Mouse (Mus musculus): ENCODE data around the gene Tnnt3. TPM values are rescaled to one million over a fixed set of nuclear protein-coding genes. Genes with fewer than 3 reads are reported as not detected.

Tnnt3 gene
- polyA plus RNA-seq, 1 experiment from 2014 or later = 10.4 TPM

Other genes starting within 250 kb of the Tnnt3 start
- gene Gm2431, start 240.5 kb upstream of the Tnnt3 start, polyA plus RNA-seq (2016; fragmentation: Nextera tagmentation; extraction: Ambion mirVana) = not detected in 2 replicates
- not detected in 2 replicates for gene Gm4559, start 224.5 kb upstream of the Tnnt3 start, polyA plus RNA-seq (2016; fragmentation: Nextera tagmentation; extraction: Ambion mirVana)
- not detected in 2 replicates for gene Krtap5-1, start 201.7 kb upstream of the Tnnt3 start, polyA plus RNA-seq (2016; fragmentation: Nextera tagmentation; extraction: Ambion mirVana)
- 0.34 TPM in 1 of 2 replicates, not detected in the other for gene Krtap5-4, start 195.3 kb upstream of the Tnnt3 start, polyA plus RNA-seq (2016; fragmentation: Nextera tagmentation; extraction: Ambion mirVana)
- gene Ifitm10, start 125.1 kb upstream of the Tnnt3 start, polyA plus RNA-seq (2016; fragmentation: Nextera tagmentation; extraction: Ambion mirVana) = 7.7 and 12.5 TPM in 2 replicates
- gene Gm49369, start 116.2 kb upstream of the Tnnt3 start, polyA plus RNA-seq (2016; fragmentation: Nextera tagmentation; extraction: Ambion mirVana) = 0.55 and 0.92 TPM in 2 replicates
- gene Ctsd, start 110.8 kb upstream of the Tnnt3 start, polyA plus RNA-seq (2016; fragmentation: Nextera tagmentation; extraction: Ambion mirVana) = 293 and 402 TPM in 2 replicates
- 0.38 and 1.3 TPM in 2 replicates for gene Syt8, start 64.0 kb upstream of the Tnnt3 start, polyA plus RNA-seq (2016; fragmentation: Nextera tagmentation; extraction: Ambion mirVana)
- 51.9 and 56.4 TPM in 2 replicates for gene Tnni2, start 57.0 kb upstream of the Tnnt3 start, polyA plus RNA-seq (2016; fragmentation: Nextera tagmentation; extraction: Ambion mirVana)
- 32.0 and 36.9 TPM in 2 replicates for gene Lsp1, start 38.0 kb upstream of the Tnnt3 start, polyA plus RNA-seq (2016; fragmentation: Nextera tagmentation; extraction: Ambion mirVana)
- 17.1 and 25.1 TPM in 2 replicates for gene Mrpl23, start 33.9 kb downstream of the Tnnt3 start, polyA plus RNA-seq (2016; fragmentation: Nextera tagmentation; extraction: Ambion mirVana)
- 962 and 991 TPM in 2 replicates for gene Igf2, start 168.0 kb downstream of the Tnnt3 start, polyA plus RNA-seq (2016; fragmentation: Nextera tagmentation; extraction: Ambion mirVana)
- gene Gm49394, start 171.1 kb downstream of the Tnnt3 start, polyA plus RNA-seq (2016; fragmentation: Nextera tagmentation; extraction: Ambion mirVana) = 0.17 and 0.34 TPM in 2 replicates
- not detected in 2 replicates for gene Ins2, start 244.5 kb downstream of the Tnnt3 start, polyA plus RNA-seq (2016; fragmentation: Nextera tagmentation; extraction: Ambion mirVana)

All from heart, embryonic 10.5 days (tissue).